Mouse (Mus musculus) cerebral cortex, adult 2 months (tissue): Measurements from ENCODE around the gene Dhcr24.

Experiments
- WGBS: fragments of 180-500 bp; shearing (Covaris S2); methylation state at CpG from one replicate; pipeline ENCODE4 v1.1.7; 2018; 5-methylcytosine and 5-hydroxymethylcytosine counted together

Dhcr24 gene

DNA sequence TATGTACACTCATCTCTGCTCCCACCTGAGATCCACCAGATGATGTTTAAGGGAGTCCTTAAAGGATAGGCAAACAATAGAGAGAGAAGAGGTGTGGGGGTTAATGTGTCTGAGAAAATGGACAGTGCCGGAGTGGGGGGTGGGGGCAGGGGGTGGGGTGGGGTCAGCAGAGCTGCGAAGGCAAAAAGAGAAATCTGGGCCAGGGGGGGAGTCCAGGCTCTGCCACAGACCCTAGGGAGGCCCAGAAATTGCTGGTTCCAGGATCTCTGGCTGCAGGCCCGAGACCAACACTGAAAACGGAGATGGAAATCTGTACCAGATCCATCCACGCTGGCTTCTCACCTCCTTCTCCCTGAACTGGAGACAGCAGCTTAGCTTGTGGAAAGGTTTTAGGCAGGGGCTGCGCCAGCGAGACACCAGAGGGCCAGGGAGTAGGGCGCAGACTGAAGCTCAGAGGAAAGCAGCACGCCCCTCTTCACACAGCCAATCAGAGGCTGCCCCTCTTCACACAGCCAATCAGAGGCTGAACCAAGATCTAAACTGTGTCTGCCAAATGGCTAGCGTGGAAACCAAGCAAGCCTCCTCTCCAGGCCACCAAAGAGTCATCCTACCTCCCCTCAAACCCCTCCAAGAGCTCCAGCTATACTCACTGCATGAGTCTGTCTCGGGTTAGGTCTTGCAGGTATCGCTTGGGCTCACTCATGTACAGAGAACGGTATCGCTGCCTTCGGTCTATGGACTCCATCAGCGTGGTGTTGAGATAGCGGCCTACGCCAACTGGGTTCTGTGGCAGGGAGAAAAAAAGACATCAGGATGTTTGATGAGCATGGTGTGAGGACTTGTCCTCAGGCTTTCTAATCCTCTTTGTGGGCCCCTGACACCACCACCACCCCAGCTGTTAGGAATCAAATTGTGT lies 46.1 kb downstream of the Dhcr24 start:
- WGBS = 50% methylated on average over 18 of the region's 18 CpGs

DNA sequence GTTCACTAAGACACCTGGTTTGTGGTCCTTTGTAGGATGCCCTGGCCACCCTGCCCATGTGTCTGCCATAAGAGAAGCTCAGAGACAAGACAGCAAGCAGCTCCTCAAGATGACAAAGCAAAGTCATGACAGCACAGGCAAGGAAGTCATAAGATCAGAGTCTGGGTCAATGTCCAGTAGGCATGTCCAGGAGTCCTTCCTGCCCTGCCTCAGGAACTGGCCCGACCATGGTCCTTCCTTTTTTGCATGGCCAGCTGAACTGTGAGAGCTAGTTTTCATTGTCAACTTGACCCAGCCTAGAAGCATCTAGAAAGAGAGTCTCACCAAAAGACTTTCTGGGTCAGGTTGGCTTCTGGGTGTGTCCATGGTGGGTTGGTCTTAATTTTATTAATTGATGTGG lies 47.1 kb downstream of the Dhcr24 start:
- 85% methylated on average over 1 of the region's 1 CpGs for WGBS

DNA sequence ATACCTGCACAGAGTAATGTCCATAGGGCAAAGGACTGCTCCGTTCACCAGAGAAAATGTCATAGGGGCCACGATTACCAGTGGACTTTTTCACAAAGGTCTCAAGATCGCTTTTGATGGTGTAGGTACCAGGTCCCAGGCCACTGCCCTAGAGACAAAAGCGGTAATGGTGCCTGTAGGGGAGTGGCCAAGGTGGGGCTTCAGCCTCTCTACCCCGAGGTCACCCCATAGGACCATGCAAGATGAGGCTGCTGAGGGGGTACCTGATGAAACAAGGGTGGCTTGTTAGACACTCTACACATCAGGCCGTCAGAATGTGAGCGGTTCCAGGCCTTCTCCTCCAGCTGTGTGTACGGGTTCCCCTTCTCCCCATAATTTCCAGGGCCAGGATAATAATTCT lies 52.3 kb downstream of the Dhcr24 start:
- 83% methylated on average over 8 of the region's 8 CpGs for WGBS

DNA sequence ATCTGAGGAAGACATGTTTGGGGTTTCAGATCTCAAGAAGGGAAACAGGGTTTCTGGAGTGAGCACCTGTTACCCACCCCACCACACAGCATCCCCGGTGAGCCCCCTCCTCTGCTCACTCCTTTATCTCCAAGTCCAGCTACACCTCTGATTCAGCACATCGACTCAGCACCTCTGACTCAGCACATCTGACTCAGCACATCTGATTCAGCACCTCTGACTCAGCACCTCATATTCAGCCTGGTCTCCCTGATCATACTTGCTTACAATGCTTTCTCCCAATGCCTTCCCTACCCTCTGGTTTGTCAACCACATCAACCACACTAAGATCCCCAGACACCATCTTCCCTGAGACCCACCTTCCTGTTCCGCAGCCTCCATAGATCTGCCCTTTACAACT lies 52.7 kb downstream of the Dhcr24 start:
- 52% methylated on average over 3 of the region's 3 CpGs for WGBS

DNA sequence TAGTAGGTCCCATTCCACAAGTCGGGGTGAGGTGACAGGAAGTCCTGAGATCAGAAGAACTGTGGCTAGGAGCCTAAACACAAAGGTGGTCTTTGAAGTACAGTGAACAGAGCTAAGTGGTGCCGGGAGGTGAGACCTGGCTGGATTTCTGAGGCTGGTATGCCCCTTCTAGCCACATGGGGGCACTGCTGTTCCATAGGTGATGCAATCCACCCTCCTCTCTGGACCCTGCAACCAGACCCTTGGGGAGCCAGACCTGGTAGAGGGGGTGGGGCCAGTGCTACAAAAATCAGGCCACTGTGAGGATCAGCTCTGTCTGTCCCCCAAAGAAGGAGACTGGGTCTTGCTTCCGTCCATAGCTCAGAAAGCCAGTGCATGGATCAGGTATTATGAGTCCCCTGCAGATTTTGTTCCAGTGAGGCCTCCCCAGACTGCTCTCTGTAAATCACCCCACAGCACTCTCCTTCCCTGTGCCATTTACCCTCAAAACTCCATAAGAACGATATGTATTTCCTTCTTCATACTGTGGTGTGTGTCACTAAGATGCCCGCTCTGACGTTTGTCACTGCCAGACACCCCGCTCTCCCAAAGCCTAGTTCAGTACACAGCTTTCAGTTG lies 53.5 kb downstream of the Dhcr24 start:
- WGBS = 45% methylated on average over 7 of the region's 7 CpGs

DNA sequence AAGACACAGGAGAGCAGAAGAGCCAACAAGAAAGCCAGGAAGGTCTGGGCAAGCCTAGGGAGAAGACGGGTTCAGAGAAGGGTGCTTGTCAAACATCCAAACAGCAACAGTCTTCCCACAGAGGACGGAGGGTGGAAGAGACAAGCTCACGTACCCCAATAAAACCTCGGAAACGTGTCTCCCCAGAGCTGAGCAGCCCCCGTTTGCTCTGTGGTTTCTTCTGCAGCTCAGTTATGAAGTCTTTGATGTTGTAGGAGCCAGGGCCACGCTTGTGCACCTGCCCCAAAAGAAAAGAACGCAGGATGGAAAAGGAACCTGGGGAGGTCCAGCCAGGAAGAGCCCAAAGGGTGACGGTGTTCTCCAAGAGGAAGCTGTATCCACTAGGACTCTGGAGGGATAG lies 54.0 kb downstream of the Dhcr24 start:
- WGBS = 77% methylated on average over 9 of the region's 9 CpGs

DNA sequence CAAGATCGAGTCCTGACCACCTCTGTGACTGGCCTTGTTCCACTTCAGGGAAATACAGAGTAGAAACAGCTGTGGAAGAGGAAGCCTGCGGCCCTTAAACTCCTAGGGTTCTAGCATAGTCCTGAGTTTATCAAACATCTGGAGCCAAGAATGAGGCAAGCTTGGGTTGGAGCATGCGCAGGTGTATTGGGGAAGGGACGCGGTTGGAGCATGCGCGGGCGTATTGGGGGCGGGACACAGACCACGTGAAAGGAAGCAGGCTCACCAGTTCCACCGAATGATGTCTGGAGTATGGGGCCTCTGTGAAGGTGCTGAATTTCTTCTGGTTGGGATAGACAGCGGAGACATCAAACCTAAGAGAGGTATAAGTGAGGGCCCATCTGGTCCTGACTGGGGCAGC lies 54.8 kb downstream of the Dhcr24 start:
- 82% methylated on average over 12 of the region's 12 CpGs for WGBS

DNA sequence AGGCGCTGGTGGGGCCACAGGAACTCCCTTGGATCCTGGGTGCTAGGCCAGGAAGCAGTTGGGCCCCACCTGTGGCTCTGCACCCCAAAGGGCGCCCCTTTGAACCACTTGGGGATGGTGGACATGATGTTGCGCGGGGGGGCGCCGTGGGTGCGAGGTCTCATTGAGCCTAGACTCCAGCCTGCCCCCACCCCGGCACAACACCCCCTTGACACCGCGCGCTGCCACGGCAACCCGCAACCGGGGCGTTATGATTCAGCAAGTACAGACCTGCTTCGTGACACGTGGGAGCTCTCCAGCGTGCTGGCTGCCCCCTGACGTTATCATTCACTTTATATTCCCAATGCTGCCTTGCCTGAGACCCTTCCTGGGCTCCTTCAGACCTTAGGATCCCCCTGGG lies 56.2 kb downstream of the Dhcr24 start, which contains the start of gene Lexm:
Gene Lexm (minus strand): TSS at position 186 of the 400 bp plus-strand sequence.
- 2% methylated on average over 18 of the region's 19 CpGs for WGBS

DNA sequence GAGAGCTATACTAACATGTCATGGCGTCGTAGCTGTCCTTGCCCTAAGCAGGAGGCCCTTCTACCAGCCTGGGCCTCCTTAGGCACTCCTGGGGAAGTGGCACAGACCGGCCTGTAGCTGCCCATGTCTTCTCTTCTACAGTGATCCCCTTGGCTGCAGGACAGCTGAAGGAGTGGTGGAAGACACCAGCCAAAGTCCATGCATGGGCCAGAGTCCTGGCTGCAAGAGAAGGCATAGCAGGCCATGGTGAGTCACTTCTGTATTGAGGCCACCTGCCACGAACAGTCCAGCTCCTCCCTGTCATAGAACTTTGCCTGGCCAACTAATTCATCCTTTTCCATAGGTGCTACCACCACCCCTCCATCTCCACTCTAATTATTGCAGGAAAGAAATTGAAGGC lies 58.1 kb downstream of the Dhcr24 start:
- 88% methylated on average over 4 of the region's 4 CpGs for WGBS

DNA sequence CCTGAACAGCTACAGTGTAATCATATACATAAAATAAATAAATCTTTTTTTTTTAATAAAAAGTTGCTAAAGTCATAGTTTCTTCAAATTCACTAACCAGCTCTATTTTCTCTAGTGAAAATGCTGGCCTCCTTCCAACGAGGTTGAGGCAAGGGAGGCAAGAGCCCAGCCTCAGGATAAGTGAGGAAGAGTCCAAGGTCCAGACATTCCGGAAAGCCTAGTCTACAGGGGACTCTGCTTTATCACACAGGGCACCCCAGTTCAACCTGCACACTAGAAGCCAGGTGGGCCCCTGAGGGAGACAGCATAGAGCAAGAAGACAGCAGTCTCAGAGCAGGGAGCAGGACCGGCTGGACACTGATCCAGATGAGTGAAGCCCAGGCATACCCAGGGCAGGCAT lies 60.6 kb downstream of the Dhcr24 start:
- WGBS = 83% methylated on average over 3 of the region's 3 CpGs

DNA sequence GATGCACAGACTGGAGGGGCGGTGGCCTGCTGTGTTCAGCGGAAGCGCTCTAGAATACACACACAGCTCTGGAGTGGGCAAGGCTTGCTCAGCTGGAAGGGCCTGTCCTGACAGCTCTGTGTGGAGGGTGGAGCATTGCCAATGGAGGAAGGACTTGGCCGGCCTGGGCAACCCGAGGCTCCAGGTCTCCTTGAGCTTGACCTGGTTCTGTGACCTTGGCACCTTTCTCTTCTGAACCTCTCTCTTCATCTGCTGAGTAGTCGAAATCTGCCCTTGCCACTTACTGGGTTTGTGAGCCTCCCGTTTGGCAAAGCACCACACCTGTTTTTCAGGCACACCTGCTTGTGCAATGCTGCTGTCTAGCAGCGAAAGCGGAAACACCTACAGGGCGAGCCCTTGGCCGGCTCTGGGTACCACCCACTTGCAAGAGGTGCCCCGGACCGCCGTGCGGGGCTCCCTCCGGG lies 61.2 kb downstream of the Dhcr24 start, which contains the start of gene Ttc22:
Gene Ttc22 (plus strand): TSS at position 403 of the 464 bp plus-strand sequence.
- 44% methylated on average over 16 of the region's 16 CpGs for WGBS

DNA sequence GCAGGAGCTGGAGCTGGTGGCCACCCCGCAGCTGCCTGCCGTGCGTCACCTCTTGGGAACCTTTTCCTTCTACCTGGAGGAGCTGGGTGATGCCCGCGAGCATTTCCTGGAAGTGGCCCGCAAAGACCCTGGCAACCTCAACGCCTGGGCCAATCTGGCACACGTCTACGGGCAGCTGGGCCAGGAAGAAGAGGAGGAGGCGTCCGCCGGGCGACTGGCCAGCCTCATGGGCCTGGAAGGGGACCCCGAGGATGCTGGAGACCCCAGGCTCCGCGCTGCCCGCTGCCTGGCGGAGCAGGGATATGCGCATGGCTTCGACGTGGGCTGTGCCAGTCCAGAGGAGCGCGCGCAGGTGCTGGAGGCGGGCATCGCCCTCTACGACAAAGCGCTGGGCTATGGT lies 61.9 kb downstream of the Dhcr24 start:
- 37% methylated on average over 27 of the region's 28 CpGs for WGBS

DNA sequence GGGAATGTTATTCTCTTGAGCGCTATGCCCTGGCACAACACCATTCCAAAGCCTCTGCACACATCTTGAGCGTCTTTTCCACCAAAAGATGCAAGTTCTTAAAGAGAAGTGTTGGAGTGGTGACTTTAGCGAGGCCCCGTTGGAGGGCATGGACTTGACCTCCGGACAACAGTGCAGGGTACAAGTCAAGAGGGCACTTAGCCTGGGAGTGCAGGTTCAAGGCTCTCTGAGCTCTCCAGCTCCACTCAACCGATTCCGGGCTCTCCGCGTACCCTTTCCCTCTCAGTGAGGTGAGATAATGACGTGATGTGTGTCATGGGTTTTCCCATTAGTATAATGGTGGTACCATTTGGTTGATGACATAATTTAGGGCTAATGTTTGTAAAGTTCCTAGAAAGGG lies 63.4 kb downstream of the Dhcr24 start:
- WGBS = 91% methylated on average over 10 of the region's 10 CpGs

DNA sequence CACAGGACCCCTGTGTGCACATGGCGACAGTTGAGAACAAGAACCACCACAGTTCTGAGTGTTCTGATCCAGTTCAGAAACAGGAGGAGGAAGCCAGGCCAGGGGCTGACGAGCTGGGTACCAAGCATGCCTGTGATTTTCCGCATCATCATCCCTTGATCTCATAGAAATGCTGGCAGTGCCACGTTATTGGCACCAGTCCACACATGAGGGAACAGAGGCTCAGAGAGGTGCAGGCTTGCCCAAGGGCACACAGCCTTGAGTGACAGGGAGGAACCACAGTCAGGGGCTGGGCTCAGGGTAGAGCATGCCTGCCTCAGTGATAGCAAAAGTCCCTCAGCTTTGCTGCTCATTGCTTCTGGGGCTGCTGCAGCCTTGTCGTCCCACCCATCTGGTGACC lies 67.0 kb downstream of the Dhcr24 start:
- 58% methylated on average over 5 of the region's 5 CpGs for WGBS

DNA sequence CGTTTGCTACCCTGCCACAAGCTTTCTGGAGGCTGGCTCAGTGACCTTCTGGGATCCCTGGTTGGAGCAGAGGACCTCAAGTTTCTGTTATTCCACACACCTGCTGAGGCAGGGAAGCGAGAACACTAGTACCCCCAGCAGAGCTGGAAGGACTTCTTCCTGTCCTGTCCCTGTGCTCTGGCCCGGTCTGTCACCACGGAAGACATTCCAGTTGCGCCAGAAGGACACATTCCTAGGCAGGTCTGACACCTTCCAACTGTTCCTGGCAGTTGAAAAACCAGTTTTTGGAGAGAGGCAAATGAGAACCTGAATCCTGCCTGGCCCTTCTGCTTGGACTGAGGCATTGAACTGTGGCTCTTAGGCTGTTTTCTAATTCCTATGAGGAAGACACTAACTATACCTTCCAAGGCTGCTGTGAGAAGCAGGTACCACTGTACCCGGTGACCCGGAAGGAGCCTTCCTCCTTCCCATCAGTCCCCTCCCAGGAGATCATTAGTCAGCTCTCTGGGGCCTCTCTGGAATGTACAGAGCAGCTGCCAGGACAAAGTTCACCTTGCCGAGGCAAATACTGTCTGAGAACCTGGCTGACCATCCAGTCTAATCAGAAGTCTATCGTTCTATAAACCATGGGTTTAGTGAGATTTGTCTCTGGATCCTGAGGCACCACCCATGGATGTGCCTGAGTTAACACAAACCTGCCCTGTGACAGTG lies 68.0 kb downstream of the Dhcr24 start:
- WGBS = 73% methylated on average over 9 of the region's 9 CpGs

DNA sequence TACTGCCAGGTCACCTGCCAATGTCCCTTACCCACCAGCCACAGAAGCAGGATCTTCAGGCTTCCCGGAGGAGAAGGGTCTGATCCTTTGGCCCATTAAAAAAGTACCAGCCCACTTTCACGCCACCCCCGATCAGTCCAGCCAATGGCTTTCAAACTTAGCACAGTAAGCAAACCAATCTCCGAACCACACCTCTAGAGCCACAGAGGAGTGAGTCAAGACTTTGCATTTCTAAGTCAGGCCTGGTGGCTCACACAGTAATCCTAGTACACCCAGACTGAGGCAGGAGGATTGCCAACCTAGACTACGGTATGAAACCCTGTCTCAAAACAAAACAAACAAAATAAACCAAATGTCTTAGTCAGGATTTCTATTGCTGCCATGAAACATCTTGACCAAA lies 68.5 kb downstream of the Dhcr24 start:
- 73% methylated on average over 5 of the region's 5 CpGs for WGBS

DNA sequence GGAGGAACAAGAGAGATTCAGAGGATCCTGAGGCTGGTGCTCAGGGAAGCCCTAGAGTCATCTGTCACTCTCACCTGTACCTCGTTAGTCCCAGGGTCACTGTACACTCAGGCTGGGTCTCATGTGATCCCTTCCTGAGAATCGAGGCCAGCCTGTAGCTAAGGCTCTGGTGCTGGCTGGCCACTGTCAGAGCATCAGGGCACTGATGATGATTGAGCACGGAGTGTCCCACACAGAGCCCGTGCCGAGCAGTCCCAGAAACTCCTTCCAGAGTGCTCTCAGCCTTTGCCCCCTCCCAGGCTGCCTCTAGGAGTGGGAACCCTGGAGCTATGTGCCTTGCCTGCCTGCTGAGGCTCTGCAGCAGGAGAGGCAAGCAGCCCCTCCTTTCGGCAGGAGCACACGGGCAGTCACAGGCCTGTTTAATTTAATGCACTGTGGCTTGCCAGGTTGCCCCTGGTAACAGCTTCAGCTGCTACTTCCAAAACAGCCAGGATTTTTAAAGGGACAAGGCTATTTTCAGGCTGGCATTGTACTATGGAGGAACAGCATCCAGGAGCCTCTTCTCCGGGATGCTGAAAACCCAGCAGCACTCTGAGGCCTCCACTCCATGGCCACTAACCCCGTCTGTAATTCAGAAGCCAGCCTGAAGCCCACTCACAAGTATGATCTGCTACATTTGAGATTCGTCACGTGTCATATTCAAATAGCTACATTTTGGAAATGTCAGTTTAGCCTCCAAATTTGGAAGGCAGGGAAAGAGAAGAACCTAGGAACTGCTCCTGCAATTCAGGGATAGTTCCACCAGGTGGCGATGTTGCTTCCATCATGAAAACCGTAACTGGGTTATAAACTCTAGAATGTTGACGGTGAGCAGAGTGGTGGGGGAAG lies 69.7 kb downstream of the Dhcr24 start:
- 8% methylated on average over 14 of the region's 14 CpGs for WGBS

DNA sequence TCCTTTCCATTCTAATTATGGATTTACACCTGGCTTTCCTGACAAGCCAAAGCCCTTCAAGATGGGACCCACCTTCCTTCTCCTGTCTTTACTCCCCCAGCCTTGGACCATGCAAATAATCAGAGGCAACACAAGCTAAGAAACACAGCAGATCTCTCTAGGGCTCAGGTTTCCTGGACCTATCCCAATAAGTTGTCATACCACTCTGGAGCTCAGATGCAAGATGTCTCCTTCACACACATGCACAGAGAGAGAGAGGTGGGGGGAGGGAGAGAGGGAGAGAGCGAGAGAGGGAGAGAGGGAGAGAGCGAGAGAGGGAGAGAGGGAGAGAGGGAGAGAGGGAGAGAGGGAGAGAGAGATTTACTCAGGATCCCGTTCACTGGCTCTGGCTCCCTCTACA lies 71.5 kb downstream of the Dhcr24 start:
- 38% methylated on average over 1 of the region's 3 CpGs for WGBS

DNA sequence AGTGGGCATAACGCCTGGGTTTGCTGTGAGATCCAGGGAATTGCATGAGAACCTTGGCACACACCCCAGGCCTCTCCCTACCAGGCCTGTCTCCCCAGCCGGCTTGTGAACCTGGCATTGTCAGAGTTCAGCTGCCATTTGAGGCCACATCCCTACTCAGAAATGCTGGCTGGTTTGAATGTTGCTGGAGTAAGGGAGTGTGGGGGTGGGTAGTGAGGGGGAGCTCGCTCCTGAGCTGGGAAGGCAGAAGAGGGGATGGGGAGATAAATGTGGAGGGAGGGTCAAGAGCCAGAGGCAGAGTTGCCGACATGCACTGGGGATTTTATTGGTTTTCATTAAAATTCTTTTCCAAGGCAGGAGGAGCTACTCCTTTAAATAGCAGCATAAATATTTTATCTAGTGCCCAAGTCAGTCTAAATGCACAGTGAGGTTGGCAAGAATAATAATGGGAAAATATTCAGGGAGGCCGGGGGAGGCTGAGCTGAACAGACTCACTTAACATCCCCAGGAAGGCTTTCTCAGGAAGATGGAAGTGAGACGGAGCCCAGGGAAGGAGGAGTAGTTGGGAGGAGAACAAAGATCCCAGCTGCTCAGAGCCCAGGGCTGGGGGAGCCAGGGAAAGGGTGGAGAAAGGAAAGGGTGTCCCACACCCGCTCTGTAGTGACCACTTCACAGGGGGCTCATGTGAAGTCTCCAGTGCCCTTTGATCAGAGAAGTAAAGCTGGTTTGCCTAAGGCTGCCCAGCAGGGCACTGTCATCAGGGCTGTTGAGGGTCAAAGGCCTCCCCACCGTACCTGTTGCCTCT lies 72.6 kb downstream of the Dhcr24 start:
- WGBS = 21% methylated on average over 8 of the region's 8 CpGs

DNA sequence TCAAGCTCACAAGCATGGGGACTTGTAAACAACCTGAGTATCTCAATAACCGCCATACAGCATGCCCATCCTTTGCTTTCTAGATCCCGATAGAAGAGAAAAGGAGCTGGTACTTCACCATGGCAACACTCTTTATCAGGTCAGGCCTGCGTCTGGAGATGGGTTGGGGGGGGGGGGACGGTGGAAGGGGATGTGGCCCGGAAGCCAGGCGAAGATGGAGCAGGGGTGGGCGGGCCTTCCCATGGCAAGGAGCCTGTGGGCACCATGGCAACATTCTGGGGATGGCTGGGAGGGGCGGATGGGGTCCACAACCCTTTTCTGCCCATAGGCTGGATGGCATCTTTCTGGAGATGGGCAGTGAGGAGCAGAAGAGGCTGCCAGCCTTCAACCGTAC lies 73.2 kb downstream of the Dhcr24 start:
- 32% methylated on average over 9 of the region's 9 CpGs for WGBS
